Mouse (Mus musculus) lung, postnatal 4 days (tissue): ENCODE results near the gene D8Ertd738e.

Source experiments
- DNase-seq, 2 experiments: peaks; one replicate each; pipeline ENCODE4 v3.0.0; 2021

D8Ertd738e gene

GRCm38 (mm10) chr8:84249257-84250170 is at the start of gene D8Ertd738e:
Gene D8Ertd738e, minus strand, starts transcription at chr8:84249719.
- DNase-seq: peak; percentile 90 to 92

- no peak for DNase-seq
Measured at GRCm38 (mm10) chr8:84297029-84297785, 47.7 kb upstream of the D8Ertd738e start.

GRCm38 (mm10) chr8:84291688-84292087 is 42.2 kb upstream of the D8Ertd738e start:
- DNase-seq: peak; percentile 39 to 57

GRCm38 (mm10) chr8:84291086-84291485 is 41.6 kb upstream of the D8Ertd738e start:
- no peak for DNase-seq

GRCm38 (mm10) chr8:84288892-84289291 is 39.4 kb upstream of the D8Ertd738e start:
- DNase-seq: no peak

GRCm38 (mm10) chr8:84285665-84286064 is 36.1 kb upstream of the D8Ertd738e start:
- peak; percentile 57 to 66 for DNase-seq

- peak; percentile 35 to 43 for DNase-seq
Measured at GRCm38 (mm10) chr8:84284608-84285063, 35.1 kb upstream of the D8Ertd738e start.

GRCm38 (mm10) chr8:84280777-84281176 is 31.3 kb upstream of the D8Ertd738e start:
- no peak for DNase-seq

GRCm38 (mm10) chr8:84276447-84276846 is 26.9 kb upstream of the D8Ertd738e start:
- DNase-seq: no peak

- DNase-seq: no peak
Measured at GRCm38 (mm10) chr8:84273968-84274367, 24.4 kb upstream of the D8Ertd738e start.

- DNase-seq: no peak
Measured at GRCm38 (mm10) chr8:84272302-84272701, 22.8 kb upstream of the D8Ertd738e start.

GRCm38 (mm10) chr8:84269950-84270773 is 20.6 kb upstream of the D8Ertd738e start, which contains the start of gene Ccdc130:
Gene Ccdc130, minus strand, starts transcription at chr8:84270380.
- DNase-seq: peak; percentile 100

- no peak for DNase-seq
Measured at GRCm38 (mm10) chr8:84261098-84261497, 11.6 kb upstream of the D8Ertd738e start.

GRCm38 (mm10) chr8:84256822-84257610 is 7.5 kb upstream of the D8Ertd738e start, which contains the start of gene Mri1:
Gene Mri1, minus strand, starts transcription at chr8:84257326.
- DNase-seq: peak; percentile 87 to 89

GRCm38 (mm10) chr8:84256458-84256821 is 6.9 kb upstream of the D8Ertd738e start:
- no peak for DNase-seq

- no peak for DNase-seq
Measured at GRCm38 (mm10) chr8:84255858-84256257, 6.3 kb upstream of the D8Ertd738e start.

GRCm38 (mm10) chr8:84241821-84242220 is 7.7 kb downstream of the D8Ertd738e start:
- DNase-seq: no peak

GRCm38 (mm10) chr8:84241167-84241566 is 8.4 kb downstream of the D8Ertd738e start:
- DNase-seq: no peak

- DNase-seq: no peak
Measured at GRCm38 (mm10) chr8:84237542-84238229, 11.8 kb downstream of the D8Ertd738e start.

GRCm38 (mm10) chr8:84236998-84237473 is 12.5 kb downstream of the D8Ertd738e start, which contains the start of gene Zswim4:
Gene Zswim4, minus strand, starts transcription at chr8:84237055.
- peak; percentile 99 for DNase-seq
